Mouse (Mus musculus) midbrain, embryonic 16.5 days (tissue): ENCODE measurements around the gene Armc10. TPM values are rescaled to one million over a fixed set of nuclear protein-coding genes. Genes with fewer than 3 reads are reported as not detected.
A peak's percentile ranks its signal among the peaks of the same experiment; 100 is the strongest.
"Not testable (repeated sequence)": the region's sequence is repeated elsewhere in the genome, so short reads cannot be mapped to it uniquely, and the experiment has no call there.

Experiments used
- ATAC-seq: fragments of 200-750 bp; cut with Nextera tagmentation; 2 replicates; pipeline ENCODE4 v1.8.0; 2017; ENCODE audit warnings: moderate TSS enrichment
- H3K27ac ChIP-seq: fragments of 300-500 bp; sonication (generic); 2 replicates; pipeline ENCODE4 v1.5.1; 2014; ENCODE audit warnings: mild to moderate bottlenecking, low read length, mixed read lengths
- H3K27me3 ChIP-seq: fragments of 300-500 bp; sonication (generic); 2 replicates; pipeline ENCODE4 v1.6.1; 2014; ENCODE audit warnings: low read depth, low read length, mixed read lengths; ENCODE audit not compliant: control insufficient read depth, insufficient read depth
- H3K36me3 ChIP-seq: fragments of 300-500 bp; sonication (generic); 2 replicates; pipeline ENCODE4 v1.6.1; 2014; ENCODE audit warnings: mild to moderate bottlenecking, low read length, moderate library complexity, mixed read lengths; ENCODE audit not compliant: control insufficient read depth, insufficient read depth
- H3K4me1 ChIP-seq: fragments of 300-500 bp; sonication (generic); 2 replicates; pipeline ENCODE4 v1.6.1; 2014; ENCODE audit warnings: mild to moderate bottlenecking, low read length, mixed read lengths; ENCODE audit not compliant: control insufficient read depth, insufficient read depth
- H3K4me2 ChIP-seq: fragments of 300-500 bp; sonication (generic); 2 replicates; pipeline ENCODE4 v1.6.1; 2014; ENCODE audit warnings: mild to moderate bottlenecking, low read length, mixed read lengths
- H3K4me3 ChIP-seq: fragments of 300-500 bp; sonication (generic); 2 replicates; pipeline ENCODE4 v1.5.1; 2014; ENCODE audit warnings: low read depth, mild to moderate bottlenecking, low read length, moderate library complexity, mixed read lengths
- H3K9ac ChIP-seq: fragments of 300-500 bp; sonication (generic); 2 replicates; pipeline ENCODE4 v1.6.1; 2014; ENCODE audit warnings: low read depth, low read length, mixed read lengths
- H3K9me3 ChIP-seq: fragments of 300-500 bp; sonication (generic); replicated peaks from 2 replicates; pipeline ENCODE4 v1.6.1; 2014; ENCODE audit warnings: mild to moderate bottlenecking, low read length, mixed read lengths; ENCODE audit not compliant: control insufficient read depth, poor library complexity, severe bottlenecking
- WGBS: fragments of 180-500 bp; shearing (Covaris S2); extraction: QIAGEN DNeasy Blood & Tissue Kit; methylation state at CpG from one replicate; pipeline ENCODE4 v1.1.7; 2014; 5-methylcytosine and 5-hydroxymethylcytosine counted together
- polyA plus RNA-seq: library from polyadenylated mRNA; unstranded; fragments of >200 nt; fragmentation: Nextera tagmentation; extraction: Ambion mirVana; gene quantifications from 2 replicates; pipeline ENCODE4 v1.2.1, GENCODE M21; 2015

Armc10 gene
- polyA plus RNA-seq, 1 experiment from 2014 or later = 58.3 TPM

DNA sequence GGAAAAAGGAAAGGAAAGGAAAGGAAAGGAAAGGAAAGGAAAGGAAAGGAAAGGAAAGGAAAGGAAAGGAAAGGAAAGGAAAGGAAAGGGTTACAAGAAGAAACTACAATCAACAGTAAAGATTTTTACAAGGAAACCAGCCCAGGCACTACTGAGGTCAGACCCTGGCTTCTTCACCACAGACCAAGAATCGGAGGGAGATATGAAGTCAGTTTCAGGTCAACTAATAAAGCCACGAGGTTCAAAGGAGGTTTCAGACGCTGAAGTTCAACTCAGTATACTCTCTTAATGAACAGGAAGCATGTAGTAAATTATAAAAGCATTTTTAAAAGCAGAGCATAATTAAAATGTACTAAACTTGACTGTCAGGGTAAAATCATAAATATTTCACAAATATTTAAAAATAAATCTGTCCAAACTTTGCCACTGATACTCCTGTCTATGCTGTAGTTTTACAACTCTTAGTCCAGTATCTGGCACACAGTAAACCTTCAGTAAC, 47.8 kb downstream of the Armc10 start:
- WGBS = 90% methylated on average over 3 of the region's 3 CpGs
- Histone ChIP-seq H3K27me3 (no peaks in the 10 kb centered on the region), H3K9me3 (no peaks in the 10 kb centered on the region), H3K4me1 (no peaks in the 10 kb centered on the region), H3K36me3 (no peaks in the 10 kb centered on the region), H3K27ac (no peak overlapping the region), H3K9ac (no peak overlapping the region), H3K4me2 (no peak overlapping the region), H3K4me3 (no peak overlapping the region)
- no peak for ATAC-seq

DNA sequence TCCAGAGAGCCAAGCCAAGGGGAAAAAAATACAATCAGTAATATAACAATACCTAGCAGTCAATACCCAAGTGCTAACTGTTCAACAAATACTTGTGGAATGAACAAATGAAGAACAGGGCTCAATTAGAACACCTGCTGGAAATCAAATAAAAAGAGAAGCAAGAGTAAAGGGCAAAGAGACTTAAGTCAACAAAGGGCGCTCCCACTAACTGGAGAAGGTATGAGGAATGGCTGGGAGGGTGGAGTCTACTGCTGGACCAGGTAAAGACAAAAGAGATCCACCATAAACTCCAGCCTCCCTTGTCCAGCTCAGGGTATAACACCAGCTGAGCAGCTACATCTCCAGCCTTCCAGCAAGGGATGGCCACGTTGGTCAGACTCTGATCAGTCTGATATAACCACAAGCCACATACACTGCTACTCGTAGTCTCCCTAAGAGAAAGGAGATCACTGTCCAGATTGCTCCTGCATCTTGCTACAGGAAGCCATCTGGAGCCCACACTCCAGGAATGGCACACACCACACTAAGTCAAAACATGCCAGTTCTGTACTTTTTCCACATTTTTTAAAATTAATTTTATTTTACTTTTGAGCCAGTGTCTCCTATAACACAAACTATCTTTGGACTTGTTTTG, 49.4 kb downstream of the Armc10 start:
- no peaks in the 10 kb centered on the region for H3K9me3 ChIP-seq
- H3K36me3 ChIP-seq = no peaks in the 10 kb centered on the region
- H3K9ac ChIP-seq = no peak overlapping the region
- WGBS = 90% methylated on average over 3 of the region's 3 CpGs
- H3K4me2 ChIP-seq = no peak overlapping the region
- H3K4me1 ChIP-seq = peaks cover 2% of the 10 kb centered on the region; the same call in 1 of the 2 replicates
- no peak overlapping the region for H3K4me3 ChIP-seq
- no peak overlapping the region for H3K27ac ChIP-seq
- H3K27me3 ChIP-seq = no peaks in the 10 kb centered on the region
- no peak for ATAC-seq

DNA sequence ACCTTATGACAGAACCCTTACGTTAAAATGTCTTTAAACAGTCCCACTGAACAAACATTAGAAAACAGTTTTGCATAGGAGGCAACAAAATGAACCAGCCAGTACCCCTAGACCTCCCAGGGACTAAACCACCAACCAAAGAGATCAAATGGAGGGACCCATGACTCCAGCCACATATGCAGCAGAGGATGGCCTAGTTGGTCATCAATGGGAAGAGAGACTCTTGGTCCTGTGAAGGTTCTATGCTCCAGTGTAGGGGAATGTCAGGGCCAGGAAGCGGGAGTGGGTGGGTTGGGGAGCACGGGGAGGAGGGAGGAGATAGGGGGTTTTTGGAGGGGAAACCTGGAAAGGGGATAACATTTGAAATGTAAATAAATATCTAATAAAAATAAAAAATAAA, 53.9 kb downstream of the Armc10 start:
- not testable (repeated sequence) for H3K4me1 ChIP-seq, H3K9me3 ChIP-seq, H3K36me3 ChIP-seq, H3K27ac ChIP-seq, H3K9ac ChIP-seq, H3K4me2 ChIP-seq, H3K4me3 ChIP-seq, ATAC-seq, H3K27me3 ChIP-seq
- WGBS = 89% methylated on average over 3 of the region's 3 CpGs

DNA sequence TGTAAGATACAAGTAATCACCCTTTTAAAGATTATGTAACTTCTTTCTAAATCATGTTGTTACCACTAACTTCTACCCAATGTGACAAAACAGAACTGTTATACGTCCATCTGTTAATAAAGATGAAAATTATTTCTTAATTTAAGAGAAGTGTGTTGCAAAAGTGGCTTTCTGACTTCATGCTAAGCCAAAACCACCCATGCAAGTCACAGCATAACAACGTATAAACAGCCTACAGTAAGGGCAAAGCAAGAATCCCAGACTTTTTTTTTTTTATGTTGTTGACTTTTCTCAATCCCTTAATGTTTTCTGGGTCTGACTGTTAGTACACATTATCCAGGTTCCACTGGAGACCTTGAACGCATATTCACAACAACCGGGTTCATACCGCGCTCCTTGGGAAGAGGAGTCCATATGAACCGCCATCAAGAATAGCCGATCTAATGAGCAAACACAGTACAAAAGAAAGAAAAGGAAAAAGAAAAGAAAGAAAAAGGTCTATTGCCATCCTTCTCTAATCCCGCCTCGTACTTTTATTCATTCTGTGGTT, 54.7 kb downstream of the Armc10 start:
- WGBS = 7% methylated on average over 10 of the region's 10 CpGs

DNA sequence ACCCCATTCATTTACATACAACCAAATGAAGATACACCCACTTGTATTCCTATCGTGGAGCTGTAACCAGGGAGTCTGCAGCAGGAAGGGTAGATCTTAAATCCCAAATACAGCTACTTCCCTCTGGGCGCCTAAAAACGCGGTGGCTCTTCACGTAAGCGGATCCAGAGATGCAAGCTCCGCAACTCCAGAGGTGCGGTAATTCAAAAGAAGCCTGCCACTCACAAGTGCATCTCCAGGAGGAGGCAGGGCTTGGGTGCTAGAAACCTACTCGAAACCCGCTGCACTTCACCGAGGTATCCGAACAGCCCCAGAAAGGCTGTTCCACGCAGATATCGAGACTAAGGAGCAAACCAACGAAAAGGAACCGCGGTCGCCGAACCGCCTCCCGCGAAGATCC, 55.3 kb downstream of the Armc10 start:
- peak overlapping the region; percentile 76 for H3K4me3 ChIP-seq
- H3K4me2 ChIP-seq = peak overlapping the region; percentile 67
- H3K9me3 ChIP-seq = no peaks in the 10 kb centered on the region
- peak overlapping the region; percentile 99 for H3K27ac ChIP-seq
- no peaks in the 10 kb centered on the region for H3K27me3 ChIP-seq
- peak; percentile 89 for ATAC-seq
- WGBS = under 1% methylated on average over 22 of the region's 22 CpGs
- H3K36me3 ChIP-seq = no peaks in the 10 kb centered on the region
- H3K9ac ChIP-seq = peak overlapping the region; percentile 96; the same call in 1 of the 2 replicates
- peaks cover 5% of the 10 kb centered on the region for H3K4me1 ChIP-seq

More for the DNA sequence above, 54.7 kb downstream of the Armc10 start:
- peaks cover 5% of the 10 kb centered on the region for H3K4me1 ChIP-seq
- no peaks in the 10 kb centered on the region for H3K9me3 ChIP-seq
- no peaks in the 10 kb centered on the region for H3K36me3 ChIP-seq
- H3K4me2 ChIP-seq = peak overlapping the region; percentile 67
- H3K27ac ChIP-seq = no peak overlapping the region
- no peaks in the 10 kb centered on the region for H3K27me3 ChIP-seq
- H3K4me3 ChIP-seq = peak overlapping the region; percentile 76
- H3K9ac ChIP-seq = peak overlapping the region; percentile 10; the same call in 1 of the 2 replicates
- ATAC-seq = no peak

DNA sequence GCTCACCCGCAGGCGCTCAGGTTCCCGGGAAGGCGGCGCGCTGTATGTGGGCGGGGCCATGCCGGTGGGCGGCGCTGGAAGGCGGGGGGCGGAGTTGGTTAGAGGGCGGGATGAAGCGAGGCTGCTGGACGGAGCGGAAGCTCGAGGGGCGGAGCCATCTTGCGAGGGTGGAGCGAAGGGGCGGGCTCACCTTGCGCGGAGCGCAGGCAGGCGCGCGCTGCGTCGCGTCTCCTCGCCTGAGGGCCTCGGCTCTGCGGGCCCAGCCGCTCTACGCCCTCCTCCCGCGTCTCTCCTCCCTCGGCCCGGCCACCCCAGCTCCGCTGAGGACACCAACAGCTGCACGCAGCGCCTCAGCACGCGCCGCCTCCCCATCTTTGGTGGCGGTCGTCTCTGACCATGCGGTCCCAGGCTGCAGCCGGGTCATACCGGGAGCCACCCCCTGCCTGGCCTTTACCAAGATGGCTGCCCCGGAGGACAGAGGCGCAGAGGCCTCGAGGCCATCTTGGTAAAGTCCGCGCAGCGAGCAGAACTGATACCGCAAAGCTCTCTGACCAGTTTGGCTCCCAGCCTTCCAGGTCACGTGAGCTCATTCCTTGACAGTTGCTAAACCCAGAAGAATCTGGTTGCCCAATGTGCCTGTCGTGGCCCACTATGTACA, 55.9 kb downstream of the Armc10 start, which contains the start of gene Napepld:
Napepld (minus strand) TSS at position 46 of the 658 bp plus-strand sequence.
- no peaks in the 10 kb centered on the region for H3K27me3 ChIP-seq
- ATAC-seq = peak; percentile 99
- peak within 1 kb of the TSS; percentile 67 for H3K4me2 ChIP-seq
- H3K27ac ChIP-seq = peak within 1 kb of the TSS; percentile 99
- H3K4me3 ChIP-seq = peak within 1 kb of the TSS; percentile 76
- H3K36me3 ChIP-seq = no peaks in the 10 kb centered on the region
- H3K9me3 ChIP-seq = no peaks in the 10 kb centered on the region
- WGBS = under 1% methylated on average over 46 of the region's 59 CpGs
- peak within 1 kb of the TSS; percentile 96 for H3K9ac ChIP-seq
- H3K4me1 ChIP-seq = peaks cover 5% of the 10 kb centered on the region

DNA sequence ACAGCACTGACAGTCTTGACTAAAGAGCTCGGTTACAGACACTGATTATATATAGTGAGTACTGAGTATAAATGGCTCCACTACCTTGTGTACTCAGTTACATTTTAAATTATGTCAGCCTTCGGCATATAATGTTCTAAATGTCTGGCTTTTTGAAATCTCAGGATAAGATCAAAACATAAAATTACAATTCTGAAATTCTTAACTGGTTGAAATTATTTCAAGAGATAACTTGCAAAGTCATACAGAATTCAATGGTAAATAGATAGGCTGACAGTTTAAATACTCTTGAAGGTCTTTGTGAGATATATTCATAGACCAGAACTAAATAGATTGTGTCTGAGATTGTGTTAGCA, 56.4 kb downstream of the Armc10 start:
- Histone ChIP-seq H3K4me3 (peak overlapping the region; percentile 76), H3K36me3 (no peaks in the 10 kb centered on the region), H3K27me3 (no peaks in the 10 kb centered on the region), H3K9me3 (no peaks in the 10 kb centered on the region), H3K4me2 (peak overlapping the region; percentile 67), H3K27ac (peak overlapping the region; percentile 99), H3K4me1 (peaks cover 5% of the 10 kb centered on the region), H3K9ac (peak overlapping the region; percentile 96)
- 50% methylated on average over 2 of the region's 2 CpGs for WGBS
- ATAC-seq = no peak

DNA sequence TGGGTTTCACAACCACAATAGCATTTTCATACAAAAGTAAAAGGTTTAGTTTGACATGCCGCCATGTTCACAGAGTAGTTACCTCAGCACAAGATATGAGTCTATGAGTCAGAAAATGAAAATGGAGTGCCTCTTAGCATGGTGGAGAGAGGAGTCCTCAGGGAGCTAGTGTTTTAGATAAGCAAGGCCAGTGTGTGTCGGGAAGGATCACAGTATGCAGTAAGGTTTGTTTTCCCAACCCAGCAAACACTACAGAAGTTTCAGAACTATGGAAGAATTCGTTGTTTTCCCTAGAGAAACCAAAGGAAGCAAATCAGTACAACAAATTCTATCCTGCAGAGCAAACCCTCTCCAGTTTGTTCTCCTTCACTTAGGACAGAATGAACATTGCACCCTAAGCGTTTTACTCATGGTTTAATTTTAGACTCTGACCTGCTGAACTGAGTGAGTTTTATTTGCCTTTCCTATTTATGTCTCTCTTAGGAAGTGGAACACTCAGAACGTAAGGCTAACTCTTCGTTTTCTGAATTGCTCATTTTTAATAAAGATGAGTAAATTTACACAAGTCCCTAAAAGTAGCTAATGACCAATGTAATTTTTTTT, 57.4 kb downstream of the Armc10 start:
- Histone ChIP-seq H3K27me3 (no peaks in the 10 kb centered on the region), H3K9ac (no peak overlapping the region), H3K4me2 (no peak overlapping the region), H3K4me3 (no peak overlapping the region), H3K9me3 (no peaks in the 10 kb centered on the region), H3K36me3 (no peaks in the 10 kb centered on the region), H3K27ac (no peak overlapping the region), H3K4me1 (peaks cover 5% of the 10 kb centered on the region)
- 87% methylated on average over 6 of the region's 6 CpGs for WGBS
- ATAC-seq = no peak

DNA sequence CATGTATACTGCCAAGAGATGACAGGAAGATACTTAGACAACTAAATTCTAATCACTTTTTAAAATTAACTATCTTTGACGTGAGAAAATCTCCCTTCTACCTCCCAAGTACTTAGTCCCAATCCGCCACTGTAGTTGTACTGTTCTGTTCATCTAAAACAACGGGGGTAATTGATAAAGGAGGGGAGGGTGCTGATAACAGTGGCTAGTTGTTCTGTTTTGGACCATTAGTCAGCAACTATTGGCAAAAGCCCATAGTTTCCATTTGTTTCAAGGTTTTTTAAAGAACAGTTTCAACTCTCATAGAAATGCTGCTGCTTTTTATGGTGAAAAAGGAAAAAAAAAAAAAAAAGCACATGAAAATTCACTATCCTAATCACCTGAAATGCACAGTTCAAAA, 58.1 kb downstream of the Armc10 start:
- WGBS = 77% methylated on average over 3 of the region's 3 CpGs

More for the DNA sequence above, 58.1 kb downstream of the Armc10 start:
- ATAC-seq = no peak
- Histone ChIP-seq H3K27me3 (no peaks in the 10 kb centered on the region), H3K9ac (no peak overlapping the region), H3K27ac (no peak overlapping the region), H3K9me3 (no peaks in the 10 kb centered on the region), H3K4me3 (no peak overlapping the region), H3K4me1 (peaks cover 5% of the 10 kb centered on the region), H3K36me3 (no peaks in the 10 kb centered on the region), H3K4me2 (no peak overlapping the region)
